Mouse (Mus musculus): Measurements from ENCODE around the gene Dock1.

DNA sequence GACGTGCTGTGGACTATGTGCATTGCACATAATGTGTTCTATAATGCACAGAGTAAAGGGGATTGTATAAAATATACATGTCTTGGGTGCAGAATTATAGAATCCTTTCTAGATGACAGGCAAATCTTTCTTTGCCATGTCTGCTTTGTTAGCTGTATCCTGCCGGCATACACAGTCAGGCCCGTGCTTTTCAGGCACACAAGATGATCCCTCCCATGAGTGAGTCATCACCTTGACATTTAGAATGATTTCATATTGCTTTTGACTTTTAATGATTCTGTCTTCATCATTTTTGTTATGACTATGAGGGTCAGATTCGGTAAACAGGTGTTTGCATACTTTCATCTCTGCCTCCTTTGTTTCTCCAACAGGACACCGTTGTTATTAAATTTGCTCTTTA is 354.1 kb downstream of the Dock1 start:
- TF ChIP-seq CTCF (IDR thresholded peaks at IDR 0.05; ENCODE audit: extremely low read depth, insufficient read depth, insufficient read length, insufficient replicate concordance) (no peak), POLR2A (IDR thresholded peaks at IDR 0.05; ENCODE audit: low read depth, low read length) (no peak)

Measured in spleen, adult 2 months (tissue).